Mouse (Mus musculus): ENCODE measurements around the gene Art4.

The Art4 gene

GRCm38 (mm10) chr6:136866150-136866549, 8.6 kb upstream of the Art4 start:
- no peak for DNase-seq (ENCODE audit: low spot score)

GRCm38 (mm10) chr6:136865360-136865759, 7.8 kb upstream of the Art4 start:
- DNase-seq (ENCODE audit: low spot score): no peak

DNA sequence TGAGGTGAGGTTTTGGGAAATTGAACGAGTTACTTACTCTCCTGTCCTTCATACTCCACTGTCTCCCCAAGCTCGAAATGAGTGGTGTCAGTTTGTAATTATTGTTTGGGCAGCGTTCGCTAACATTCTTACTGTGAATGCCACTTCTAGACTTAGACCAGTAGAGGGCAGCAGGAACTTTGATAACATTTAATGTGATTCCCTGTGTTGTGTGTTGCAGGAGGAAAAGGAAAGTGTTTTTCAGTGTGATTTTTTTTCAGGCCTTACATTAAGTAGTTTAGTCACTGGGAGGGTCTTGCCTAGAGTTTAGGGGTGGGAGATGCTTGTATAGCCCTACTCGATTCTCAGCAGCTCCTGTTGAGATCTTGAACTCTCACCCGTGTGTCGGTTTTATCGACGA, 3.5 kb upstream of the Art4 start:
- DNase-seq (ENCODE audit: low spot score): no peak

DNA sequence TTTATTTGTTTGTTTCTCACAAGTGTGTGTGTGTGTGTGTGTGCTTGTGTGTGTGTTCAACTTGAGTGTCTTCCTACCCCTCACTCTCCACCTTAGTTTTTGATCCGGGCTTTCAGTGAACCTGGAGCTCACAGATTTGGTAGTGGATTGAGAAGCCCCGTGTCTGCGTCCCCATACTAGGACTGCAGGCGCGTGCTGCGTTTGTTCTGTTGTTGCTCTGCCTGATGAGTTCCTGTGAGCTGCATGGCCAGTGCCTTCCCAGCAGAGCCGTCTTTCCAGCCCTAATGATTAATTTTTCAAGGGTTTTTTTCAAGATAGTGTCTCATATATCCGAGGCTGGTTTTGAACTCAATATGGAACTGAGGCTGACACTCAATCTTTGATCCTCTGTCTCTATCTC, 887 bp upstream of the Art4 start:
- no peak for DNase-seq (ENCODE audit: low spot score)

DNA sequence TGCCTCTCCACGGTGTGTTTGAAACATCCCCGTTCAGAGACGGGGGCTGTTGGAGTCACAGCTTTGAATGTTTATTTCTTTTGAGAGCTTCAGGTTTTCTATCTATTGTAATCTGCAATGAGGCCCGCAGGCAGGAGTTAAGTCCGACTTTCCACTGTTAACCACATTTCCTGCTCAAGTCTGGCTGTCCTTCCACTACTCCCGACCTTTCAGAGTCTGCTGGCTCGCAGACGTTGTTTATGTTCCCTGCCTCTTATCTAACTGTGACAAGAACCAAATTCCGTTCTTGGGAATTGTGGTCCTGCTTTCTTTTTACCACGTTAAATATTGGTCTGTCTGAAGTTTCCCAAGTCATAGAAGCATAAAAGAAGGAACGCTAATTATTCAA, 334 bp upstream of the Art4 start:
- DNase-seq (ENCODE audit: low spot score): no peak

GRCm38 (mm10) chr6:136856071-136856636, 1.4 kb downstream of the Art4 start:
- no peak for DNase-seq (ENCODE audit: low spot score)

DNA sequence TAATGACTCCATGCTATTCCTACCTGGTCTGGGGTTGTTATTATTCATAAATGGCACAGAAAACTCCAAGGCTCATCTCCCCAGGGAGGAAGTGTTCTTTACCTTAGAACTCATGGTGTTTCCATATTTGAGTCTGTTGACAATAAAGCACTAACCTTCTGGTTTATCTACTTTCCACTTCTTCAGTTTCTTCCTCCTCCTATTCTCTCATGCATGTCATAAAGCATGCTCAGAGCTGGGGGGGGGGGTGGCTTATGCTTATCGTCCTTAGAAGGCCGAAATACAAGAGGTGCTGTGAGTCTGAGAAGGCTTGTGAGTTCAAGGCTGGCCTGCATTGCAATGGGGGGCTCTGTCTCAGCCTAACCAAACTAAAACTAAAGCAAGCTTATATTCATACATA, 2.4 kb downstream of the Art4 start:
- no peak for DNase-seq (ENCODE audit: low spot score)

DNA sequence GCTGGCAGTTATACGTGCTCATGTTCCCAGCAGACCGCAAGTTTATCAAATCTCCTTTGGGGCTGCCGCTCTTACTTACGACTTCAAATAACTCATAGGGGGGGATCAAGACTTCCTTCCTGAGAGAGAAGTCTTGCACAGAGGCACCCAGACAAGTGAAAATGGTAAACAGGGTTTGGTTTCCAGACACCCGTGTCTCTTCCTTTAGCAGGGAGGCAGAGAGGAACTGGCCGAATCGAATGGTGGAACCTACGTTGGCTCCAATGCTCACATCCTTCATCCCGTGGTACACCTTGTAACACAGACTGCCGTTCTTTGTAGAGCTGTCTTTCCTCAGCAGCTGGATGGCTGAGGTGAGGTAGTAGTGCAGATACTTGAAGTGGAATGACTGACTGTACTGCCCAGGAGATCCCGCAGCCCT, 3.2 kb downstream of the Art4 start:
- DNase-seq (ENCODE audit: low spot score): no peak

DNA sequence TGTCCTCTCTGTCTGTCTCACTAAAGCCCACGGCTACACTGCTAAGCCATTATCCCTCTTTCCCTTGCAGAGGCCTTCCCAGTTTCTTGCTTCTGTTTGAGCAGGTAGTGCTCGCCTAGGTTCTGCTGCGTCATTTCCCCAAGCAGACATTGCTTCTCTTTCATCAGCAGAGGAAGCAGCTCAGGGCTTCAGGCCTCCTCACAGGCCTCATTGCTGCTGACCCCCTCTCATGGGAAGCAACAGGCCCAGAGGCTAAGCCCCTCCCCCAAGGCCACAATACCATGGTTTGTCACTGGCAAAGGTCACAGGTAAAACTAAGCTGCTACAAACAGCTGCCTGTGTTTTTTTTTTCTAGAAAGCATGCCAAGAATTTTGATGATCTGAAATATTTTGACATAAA, 4.8 kb downstream of the Art4 start:
- no peak for DNase-seq (ENCODE audit: low spot score)

DNA sequence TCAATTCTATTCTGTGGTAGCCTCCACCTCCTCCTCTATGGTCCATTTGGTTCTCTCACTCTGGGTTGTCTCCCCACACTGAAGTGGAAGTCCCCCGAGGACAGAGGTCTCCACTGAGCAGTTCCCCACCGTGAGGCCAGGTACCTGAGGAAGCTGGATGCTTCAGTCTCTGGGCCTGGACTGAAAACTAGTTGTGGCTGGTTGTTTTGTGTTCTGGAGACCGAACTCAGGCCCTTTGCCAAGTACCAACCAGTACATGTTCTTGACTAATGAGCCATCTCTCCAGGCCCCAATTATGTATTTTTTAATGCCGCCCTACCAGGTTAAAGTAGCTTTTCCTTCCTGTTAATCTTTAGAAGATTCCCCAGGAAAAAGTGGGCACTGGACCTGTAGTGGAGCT, 5.2 kb downstream of the Art4 start:
- DNase-seq (ENCODE audit: low spot score): no peak

DNA sequence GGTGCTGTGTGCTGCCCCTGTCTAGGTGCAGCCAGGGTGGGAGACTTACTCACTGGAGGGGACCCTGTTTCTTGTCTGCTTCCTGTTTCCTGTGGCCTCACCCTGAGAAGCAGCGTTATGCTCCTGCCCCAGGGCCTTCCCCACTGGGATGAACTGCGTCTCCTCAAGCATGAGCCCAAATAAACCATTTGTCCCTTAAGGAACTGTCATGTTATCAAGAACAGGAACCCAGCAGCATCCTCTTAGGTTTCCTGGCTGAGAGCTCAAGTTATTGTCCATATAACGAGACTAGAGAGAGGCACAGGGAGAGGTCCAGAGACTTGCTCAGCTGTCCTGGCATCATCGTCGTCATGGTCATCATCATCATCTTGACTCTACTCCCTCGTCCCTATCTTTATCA, 7.3 kb downstream of the Art4 start:
- no peak for DNase-seq (ENCODE audit: low spot score)

DNA sequence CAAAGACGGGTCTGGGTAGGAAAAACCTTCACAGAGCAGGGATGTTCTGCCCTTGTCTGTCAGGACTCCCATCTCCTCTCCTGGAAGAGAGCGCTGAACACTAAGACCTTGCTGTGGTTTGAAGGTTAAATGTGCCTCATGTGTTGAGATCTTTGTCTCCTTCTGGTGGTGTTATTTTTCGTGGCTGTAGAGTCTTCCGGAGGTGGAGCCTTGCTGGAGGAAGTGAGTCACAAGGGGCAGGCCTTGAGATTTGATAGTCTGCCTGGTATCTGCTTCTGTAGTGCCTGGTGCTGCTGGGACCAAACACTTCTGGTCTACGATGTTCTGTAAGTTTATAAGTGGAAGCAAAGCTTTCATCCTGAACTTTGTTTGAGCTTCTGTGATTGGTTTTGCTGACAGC, 8.6 kb downstream of the Art4 start:
- no peak for DNase-seq (ENCODE audit: low spot score)

GRCm38 (mm10) chr6:136848399-136848798, 9.1 kb downstream of the Art4 start:
- DNase-seq (ENCODE audit: low spot score): no peak

DNA sequence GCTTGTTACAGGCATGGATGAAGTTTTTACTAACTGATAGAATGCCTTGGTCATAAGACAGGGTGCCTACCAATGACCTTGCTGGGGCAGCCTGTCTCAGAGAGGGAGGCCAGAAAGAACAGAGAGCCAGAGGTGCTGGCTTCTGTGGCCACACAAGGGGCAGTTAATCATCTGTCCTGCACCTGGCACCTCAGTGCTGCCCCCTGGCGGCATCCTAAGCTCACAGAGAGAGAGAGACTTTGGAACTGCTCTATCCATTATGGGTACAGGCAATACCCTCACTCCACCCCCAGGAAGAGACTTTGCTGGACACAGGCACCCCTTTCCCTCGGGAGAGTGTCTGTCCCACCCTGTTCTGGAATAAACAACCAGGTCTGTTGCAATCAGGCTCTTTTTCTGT, 9.7 kb downstream of the Art4 start:
- no peak for DNase-seq (ENCODE audit: low spot score)

DNA sequence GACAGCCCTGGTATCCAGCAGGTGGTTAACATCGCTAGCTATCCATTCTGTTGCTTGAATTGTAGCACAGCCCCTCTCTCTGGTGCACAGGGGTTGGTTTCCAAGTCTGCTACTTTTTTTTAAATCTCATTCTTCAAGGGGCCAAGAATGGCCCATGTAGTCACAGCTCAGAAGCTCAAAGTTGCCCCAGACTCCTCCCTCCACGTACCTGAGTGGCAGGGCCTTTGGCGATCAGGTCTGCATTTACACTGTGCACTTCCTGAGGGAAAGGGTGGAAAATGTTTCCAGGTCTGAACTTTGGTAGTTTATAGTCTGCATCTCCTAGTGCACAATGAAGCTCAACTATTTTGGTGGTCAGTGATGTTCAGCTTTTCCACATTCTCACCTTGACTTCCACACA, 10.3 kb downstream of the Art4 start:
- no peak for DNase-seq (ENCODE audit: low spot score)

GRCm38 (mm10) chr6:136845706-136846480, 11.6 kb downstream of the Art4 start:
- peak; percentile 58 for DNase-seq (ENCODE audit: low spot score)

DNA sequence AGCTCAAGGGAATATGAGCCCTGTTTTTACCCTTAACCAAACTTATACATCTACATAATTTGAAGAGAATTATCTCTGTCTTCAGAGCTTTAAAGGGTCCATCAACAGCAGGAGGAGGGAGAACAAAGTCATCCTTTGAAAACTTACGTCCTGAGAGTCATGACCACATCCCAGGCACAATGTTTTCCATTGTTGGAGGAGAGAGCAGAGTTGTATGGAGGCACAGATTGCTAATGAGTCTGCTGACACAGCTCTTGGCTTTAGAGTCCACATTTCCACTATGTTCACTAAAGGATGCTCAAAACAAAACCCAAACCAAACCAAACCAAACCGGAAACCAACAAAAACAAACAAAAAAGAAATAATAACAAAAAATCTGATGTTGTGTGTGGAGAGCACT, 12.6 kb downstream of the Art4 start:
- no peak for DNase-seq (ENCODE audit: low spot score)

- DNase-seq (ENCODE audit: low spot score): no peak
Observed at GRCm38 (mm10) chr6:136837323-136837722, 20.2 kb downstream of the Art4 start.

DNA sequence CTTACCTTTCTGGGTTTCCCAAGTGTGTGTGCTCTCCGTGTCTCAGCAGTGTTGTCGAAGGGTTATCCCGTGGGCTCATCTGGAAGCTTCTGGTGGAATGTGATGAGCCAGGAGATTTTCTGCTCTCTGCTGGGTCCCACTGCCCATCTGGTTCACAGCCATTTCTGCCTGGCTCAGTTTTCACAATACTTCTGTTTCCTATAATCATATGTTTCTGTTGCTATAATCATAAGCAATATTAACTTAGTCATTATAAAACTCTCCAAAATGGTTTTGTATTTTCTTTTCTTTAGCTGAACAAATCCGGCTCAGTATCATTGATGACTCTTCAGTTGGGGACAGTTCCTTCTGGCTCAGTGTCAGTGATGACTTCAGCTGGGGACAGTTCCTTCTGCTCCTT, 22.2 kb downstream of the Art4 start, which contains the start of gene Smco3:
Gene Smco3 (minus strand): TSS at position 101 of the 400 bp plus-strand sequence.
- no peak for DNase-seq (ENCODE audit: low spot score)

- DNase-seq (ENCODE audit: low spot score): no peak
Observed at GRCm38 (mm10) chr6:136831712-136832111, 25.8 kb downstream of the Art4 start.

- DNase-seq (ENCODE audit: low spot score): no peak
Observed at GRCm38 (mm10) chr6:136828681-136829080, 28.9 kb downstream of the Art4 start.

- DNase-seq (ENCODE audit: low spot score): peak; percentile 97
Observed at GRCm38 (mm10) chr6:136827881-136828561, 29.5 kb downstream of the Art4 start, which contains the start of gene Wbp11. TSS of gene Wbp11 (minus strand) at chr6:136828233.

GRCm38 (mm10) chr6:136827516-136827880, 30.0 kb downstream of the Art4 start, which contains the start of gene BC049715:
TSS of gene BC049715 (plus strand) at chr6:136827626.
- DNase-seq (ENCODE audit: low spot score): no peak
